Mouse (Mus musculus) urinary bladder, postnatal 4 days (tissue): ENCODE results near the gene Nol10.

Experiments
- DNase-seq, 2 experiments: peaks; one replicate each; pipeline ENCODE4 v3.0.0; 2021 to 2022; ENCODE audit warnings: low spot score in 2 of 2

Nol10 gene

GRCm38 (mm10) chr12:17362316-17362715 lies 14.1 kb downstream of the Nol10 start:
- DNase-seq: no peak

GRCm38 (mm10) chr12:17366981-17367380 lies 18.7 kb downstream of the Nol10 start:
- DNase-seq: peak in 1 of 2 experiments; percentile 45

- DNase-seq: no peak
Measured at GRCm38 (mm10) chr12:17369111-17369510, 20.9 kb downstream of the Nol10 start.

GRCm38 (mm10) chr12:17369551-17370325 lies 21.5 kb downstream of the Nol10 start:
- DNase-seq: no peak

GRCm38 (mm10) chr12:17371589-17372235 lies 23.5 kb downstream of the Nol10 start:
- no peak for DNase-seq

- no peak for DNase-seq
Measured at GRCm38 (mm10) chr12:17372696-17373095, 24.4 kb downstream of the Nol10 start.

GRCm38 (mm10) chr12:17373470-17373975 lies 25.3 kb downstream of the Nol10 start:
- DNase-seq: no peak

GRCm38 (mm10) chr12:17375243-17375642 lies 27.0 kb downstream of the Nol10 start:
- no peak for DNase-seq

- DNase-seq: no peak
Measured at GRCm38 (mm10) chr12:17376521-17376920, 28.3 kb downstream of the Nol10 start.

- no peak for DNase-seq
Measured at GRCm38 (mm10) chr12:17380991-17381390, 32.7 kb downstream of the Nol10 start.

- no peak for DNase-seq
Measured at GRCm38 (mm10) chr12:17382759-17383158, 34.5 kb downstream of the Nol10 start.

GRCm38 (mm10) chr12:17386896-17387295 lies 38.6 kb downstream of the Nol10 start:
- DNase-seq: no peak

GRCm38 (mm10) chr12:17387332-17388135 lies 39.3 kb downstream of the Nol10 start:
- DNase-seq: no peak

- no peak for DNase-seq
Measured at GRCm38 (mm10) chr12:17388136-17388437, 39.8 kb downstream of the Nol10 start.

GRCm38 (mm10) chr12:17390036-17390435 lies 41.8 kb downstream of the Nol10 start:
- no peak for DNase-seq

- no peak for DNase-seq
Measured at GRCm38 (mm10) chr12:17390510-17390909, 42.3 kb downstream of the Nol10 start.

GRCm38 (mm10) chr12:17393148-17393547 lies 44.9 kb downstream of the Nol10 start:
- DNase-seq: no peak

GRCm38 (mm10) chr12:17397150-17397549 lies 48.9 kb downstream of the Nol10 start:
- DNase-seq: no peak

- DNase-seq: no peak
Measured at GRCm38 (mm10) chr12:17401419-17401818, 53.2 kb downstream of the Nol10 start.

GRCm38 (mm10) chr12:17402116-17402515 lies 53.9 kb downstream of the Nol10 start:
- DNase-seq: no peak

- no peak for DNase-seq
Measured at GRCm38 (mm10) chr12:17403998-17404397, 55.7 kb downstream of the Nol10 start.

- DNase-seq: no peak
Measured at GRCm38 (mm10) chr12:17406825-17407224, 58.6 kb downstream of the Nol10 start.
